Mouse (Mus musculus): Measurements from ENCODE around the gene Tdrd6. TPM values are rescaled to one million over a fixed set of nuclear protein-coding genes. Genes with fewer than 3 reads are reported as not detected.

The Tdrd6 gene
- polyA plus RNA-seq, 1 experiment from 2014 or later, result 0.79 TPM

- H3K4me3 ChIP-seq (ENCODE audit: low read length), result peak overlapping the region; percentile 42
- no peaks in the 10 kb centered on the region for H3K36me3 ChIP-seq (ENCODE audit: control insufficient read depth, insufficient read depth, low read length)
- H3K9ac ChIP-seq (ENCODE audit: low read depth, low read length), result peak overlapping the region; percentile 63; the same call in 1 of the 2 replicates
- no peak overlapping the region for H3K27ac ChIP-seq (ENCODE audit: low read depth, low read length)
- ATAC-seq, result peak; percentile 49
- peaks cover 13% of the 10 kb centered on the region for H3K4me1 ChIP-seq (ENCODE audit: control insufficient read depth, insufficient read depth, low read depth, low read length)
- H3K27me3 ChIP-seq (replicated peaks; ENCODE audit: control insufficient read depth, insufficient read depth, low read length), result peaks cover 23% of the 10 kb centered on the region
- H3K9me3 ChIP-seq (ENCODE audit: control insufficient read depth, low read length), result peaks cover 8% of the 10 kb centered on the region; the same call in 1 of the 2 replicates
- peak overlapping the region; percentile 65 for H3K4me2 ChIP-seq (ENCODE audit: low read length)
- 23% methylated on average over 24 of the region's 24 CpGs for WGBS
Observed at GRCm38 (mm10) chr17:43629026-43629495, 1.0 kb downstream of the Tdrd6 start.

GRCm38 (mm10) chr17:43628246-43628645, 1.9 kb downstream of the Tdrd6 start:
- Histone ChIP-seq H3K4me1 (ENCODE audit: control insufficient read depth, insufficient read depth, low read depth, low read length) (peaks cover 13% of the 10 kb centered on the region), H3K27ac (ENCODE audit: low read depth, low read length) (no peak overlapping the region), H3K4me2 (ENCODE audit: low read length) (no peak overlapping the region), H3K9ac (ENCODE audit: low read depth, low read length) (no peak overlapping the region), H3K27me3 (replicated peaks; ENCODE audit: control insufficient read depth, insufficient read depth, low read length) (peaks cover 23% of the 10 kb centered on the region), H3K9me3 (ENCODE audit: control insufficient read depth, low read length) (peaks cover 8% of the 10 kb centered on the region; the same call in 1 of the 2 replicates), H3K4me3 (ENCODE audit: low read length) (no peak overlapping the region), H3K36me3 (ENCODE audit: control insufficient read depth, insufficient read depth, low read length) (no peaks in the 10 kb centered on the region)
- ATAC-seq, result no peak
- 93% methylated on average over 10 of the region's 10 CpGs for WGBS

GRCm38 (mm10) chr17:43622076-43622475, 8.0 kb downstream of the Tdrd6 start:
- ATAC-seq, result no peak
- Histone ChIP-seq H3K4me2 (ENCODE audit: low read length) (no peak overlapping the region), H3K4me3 (ENCODE audit: low read length) (no peak overlapping the region), H3K27me3 (replicated peaks; ENCODE audit: control insufficient read depth, insufficient read depth, low read length) (no peaks in the 10 kb centered on the region), H3K4me1 (ENCODE audit: control insufficient read depth, insufficient read depth, low read depth, low read length) (no peaks in the 10 kb centered on the region), H3K27ac (ENCODE audit: low read depth, low read length) (no peak overlapping the region), H3K9me3 (ENCODE audit: control insufficient read depth, low read length) (peaks cover 5% of the 10 kb centered on the region; the same call in 1 of the 2 replicates), H3K36me3 (ENCODE audit: control insufficient read depth, insufficient read depth, low read length) (no peaks in the 10 kb centered on the region), H3K9ac (ENCODE audit: low read depth, low read length) (no peak overlapping the region)
- 92% methylated on average over 10 of the region's 10 CpGs for WGBS

GRCm38 (mm10) chr17:43619156-43619555, 10.9 kb downstream of the Tdrd6 start:
- no peaks in the 10 kb centered on the region for H3K9me3 ChIP-seq (ENCODE audit: control insufficient read depth, low read length)
- H3K27me3 ChIP-seq (replicated peaks; ENCODE audit: control insufficient read depth, insufficient read depth, low read length), result no peaks in the 10 kb centered on the region
- H3K4me3 ChIP-seq (ENCODE audit: low read length), result no peak overlapping the region
- no peak overlapping the region for H3K9ac ChIP-seq (ENCODE audit: low read depth, low read length)
- H3K27ac ChIP-seq (ENCODE audit: low read depth, low read length), result no peak overlapping the region
- no peaks in the 10 kb centered on the region for H3K36me3 ChIP-seq (ENCODE audit: control insufficient read depth, insufficient read depth, low read length)
- WGBS, result 95% methylated on average over 9 of the region's 9 CpGs
- no peaks in the 10 kb centered on the region for H3K4me1 ChIP-seq (ENCODE audit: control insufficient read depth, insufficient read depth, low read depth, low read length)
- no peak overlapping the region for H3K4me2 ChIP-seq (ENCODE audit: low read length)
- ATAC-seq, result no peak

- Histone ChIP-seq H3K27ac (ENCODE audit: low read depth, low read length) (no peak overlapping the region), H3K4me1 (ENCODE audit: control insufficient read depth, insufficient read depth, low read depth, low read length) (no peaks in the 10 kb centered on the region), H3K9me3 (ENCODE audit: control insufficient read depth, low read length) (no peaks in the 10 kb centered on the region), H3K4me3 (ENCODE audit: low read length) (no peak overlapping the region), H3K27me3 (replicated peaks; ENCODE audit: control insufficient read depth, insufficient read depth, low read length) (no peaks in the 10 kb centered on the region), H3K4me2 (ENCODE audit: low read length) (no peak overlapping the region), H3K9ac (ENCODE audit: low read depth, low read length) (no peak overlapping the region), H3K36me3 (ENCODE audit: control insufficient read depth, insufficient read depth, low read length) (no peaks in the 10 kb centered on the region)
- 77% methylated on average over 3 of the region's 3 CpGs for WGBS
- no peak for ATAC-seq
Observed at GRCm38 (mm10) chr17:43612221-43612620, 17.9 kb downstream of the Tdrd6 start.

- no peaks in the 10 kb centered on the region for H3K9me3 ChIP-seq (ENCODE audit: control insufficient read depth, low read length)
- H3K27me3 ChIP-seq (replicated peaks; ENCODE audit: control insufficient read depth, insufficient read depth, low read length), result no peaks in the 10 kb centered on the region
- no peak overlapping the region for H3K27ac ChIP-seq (ENCODE audit: low read depth, low read length)
- peak; percentile 73 for ATAC-seq
- H3K9ac ChIP-seq (ENCODE audit: low read depth, low read length), result no peak overlapping the region
- no peak overlapping the region for H3K4me3 ChIP-seq (ENCODE audit: low read length)
- H3K4me2 ChIP-seq (ENCODE audit: low read length), result no peak overlapping the region
- WGBS, result 17% methylated on average over 7 of the region's 7 CpGs
- no peaks in the 10 kb centered on the region for H3K36me3 ChIP-seq (ENCODE audit: control insufficient read depth, insufficient read depth, low read length)
- no peaks in the 10 kb centered on the region for H3K4me1 ChIP-seq (ENCODE audit: control insufficient read depth, insufficient read depth, low read depth, low read length)
Observed at GRCm38 (mm10) chr17:43611586-43611985, 18.5 kb downstream of the Tdrd6 start.

GRCm38 (mm10) chr17:43606704-43607103, 23.4 kb downstream of the Tdrd6 start:
- ATAC-seq, result no peak
- 15% methylated on average over 3 of the region's 3 CpGs for WGBS

GRCm38 (mm10) chr17:43598706-43599105, 31.4 kb downstream of the Tdrd6 start:
- H3K4me1 ChIP-seq (ENCODE audit: control insufficient read depth, insufficient read depth, low read depth, low read length), result no peaks in the 10 kb centered on the region
- no peaks in the 10 kb centered on the region; the same call in 1 of the 2 replicates for H3K36me3 ChIP-seq (ENCODE audit: control insufficient read depth, insufficient read depth, low read length)
- no peaks in the 10 kb centered on the region for H3K27me3 ChIP-seq (replicated peaks; ENCODE audit: control insufficient read depth, insufficient read depth, low read length)
- no peak overlapping the region for H3K4me3 ChIP-seq (ENCODE audit: low read length)
- no peak overlapping the region for H3K4me2 ChIP-seq (ENCODE audit: low read length)
- WGBS, result 79% methylated on average over 4 of the region's 4 CpGs
- no peak overlapping the region for H3K27ac ChIP-seq (ENCODE audit: low read depth, low read length)
- no peak overlapping the region for H3K9ac ChIP-seq (ENCODE audit: low read depth, low read length)
- H3K9me3 ChIP-seq (ENCODE audit: control insufficient read depth, low read length), result no peaks in the 10 kb centered on the region
- ATAC-seq, result no peak

More at GRCm38 (mm10) chr17:43606704-43607103, 23.4 kb downstream of the Tdrd6 start:
- H3K9ac ChIP-seq (ENCODE audit: low read depth, low read length), result no peak overlapping the region
- no peaks in the 10 kb centered on the region for H3K36me3 ChIP-seq (ENCODE audit: control insufficient read depth, insufficient read depth, low read length)
- H3K27me3 ChIP-seq (replicated peaks; ENCODE audit: control insufficient read depth, insufficient read depth, low read length), result no peaks in the 10 kb centered on the region
- no peak overlapping the region for H3K4me2 ChIP-seq (ENCODE audit: low read length)
- H3K4me3 ChIP-seq (ENCODE audit: low read length), result no peak overlapping the region
- no peaks in the 10 kb centered on the region for H3K4me1 ChIP-seq (ENCODE audit: control insufficient read depth, insufficient read depth, low read depth, low read length)
- H3K27ac ChIP-seq (ENCODE audit: low read depth, low read length), result no peak overlapping the region
- no peaks in the 10 kb centered on the region for H3K9me3 ChIP-seq (ENCODE audit: control insufficient read depth, low read length)

GRCm38 (mm10) chr17:43597742-43598141, 32.4 kb downstream of the Tdrd6 start:
- no peak overlapping the region for H3K27ac ChIP-seq (ENCODE audit: low read depth, low read length)
- H3K4me1 ChIP-seq (ENCODE audit: control insufficient read depth, insufficient read depth, low read depth, low read length), result no peaks in the 10 kb centered on the region
- ATAC-seq, result no peak
- H3K4me3 ChIP-seq (ENCODE audit: low read length), result no peak overlapping the region
- no peak overlapping the region for H3K4me2 ChIP-seq (ENCODE audit: low read length)
- H3K9me3 ChIP-seq (ENCODE audit: control insufficient read depth, low read length), result no peaks in the 10 kb centered on the region
- no peaks in the 10 kb centered on the region for H3K27me3 ChIP-seq (replicated peaks; ENCODE audit: control insufficient read depth, insufficient read depth, low read length)
- H3K9ac ChIP-seq (ENCODE audit: low read depth, low read length), result no peak overlapping the region
- WGBS, result 97% methylated on average over 2 of the region's 2 CpGs
- H3K36me3 ChIP-seq (ENCODE audit: control insufficient read depth, insufficient read depth, low read length), result no peaks in the 10 kb centered on the region; the same call in 1 of the 2 replicates

Data from hindbrain, embryonic 16.5 days (tissue).